Mouse (Mus musculus): ENCODE measurements around the gene Ifitm5. TPM values are rescaled to one million over a fixed set of nuclear protein-coding genes. Genes with fewer than 3 reads are reported as not detected.

The Ifitm5 gene
- total and polyA plus RNA-seq, 2 experiments from 2014 or later = 0.28 to 0.86 TPM

DNA sequence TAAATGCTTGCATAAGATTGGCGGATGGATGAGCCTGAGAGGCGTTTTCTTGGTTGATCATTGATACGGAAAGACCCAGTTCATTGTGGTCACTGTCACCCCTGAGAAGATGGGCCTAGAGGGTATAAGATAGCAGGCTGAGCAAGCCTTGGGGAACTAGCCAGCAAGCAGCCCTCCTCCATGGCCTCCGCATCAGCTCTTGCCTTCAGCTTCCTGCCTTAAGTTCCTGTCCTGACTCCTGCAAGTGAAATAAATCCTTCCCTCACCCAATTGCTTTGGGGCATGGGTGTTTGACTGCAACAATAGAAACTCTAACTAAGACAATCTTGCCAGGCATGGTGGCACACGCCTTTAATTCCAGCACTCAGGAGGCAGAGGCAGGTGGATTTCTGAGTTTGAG lies 9.9 kb upstream of the Ifitm5 start:
- Histone ChIP-seq H3K4me2 (ENCODE audit: low read depth) (no peak overlapping the region), H3K4me1 (ENCODE audit: insufficient read depth) (no peaks in the 10 kb centered on the region), H3K4me3 (ENCODE audit: low read depth, low read length) (no peak overlapping the region), H3K27me3 (ENCODE audit: insufficient read depth, low read length) (no peaks in the 10 kb centered on the region), H3K36me3 (ENCODE audit: insufficient read depth) (no peaks in the 10 kb centered on the region), H3K9me3 (ENCODE audit: low read length) (no peaks in the 10 kb centered on the region), H3K9ac (no peak overlapping the region), H3K27ac (ENCODE audit: low read depth, low read length) (no peak overlapping the region)
- no peak for ATAC-seq
- 40% methylated on average over 5 of the region's 5 CpGs for WGBS
- no peak for DNase-seq
- TF ChIP-seq CTCF (IDR thresholded peaks at IDR 0.05; ENCODE audit: low read depth) = no peak

GRCm38 (mm10) chr7:140959181-140959901 lies 9.2 kb upstream of the Ifitm5 start:
- peak; percentile 31 for TF ChIP-seq CTCF (IDR thresholded peaks at IDR 0.05; ENCODE audit: low read depth)
- no peaks in the 10 kb centered on the region for H3K36me3 ChIP-seq (ENCODE audit: insufficient read depth)
- DNase-seq (peak; percentile 33), ATAC-seq (no peak; the same call in 1 of the 2 replicates)
- H3K27me3 ChIP-seq (ENCODE audit: insufficient read depth, low read length) = no peaks in the 10 kb centered on the region
- H3K9me3 ChIP-seq (ENCODE audit: low read length) = no peaks in the 10 kb centered on the region
- no peak overlapping the region for H3K9ac ChIP-seq
- WGBS = 2% methylated on average over 9 of the region's 9 CpGs
- H3K4me1 ChIP-seq (ENCODE audit: insufficient read depth) = no peaks in the 10 kb centered on the region
- H3K4me3 ChIP-seq (ENCODE audit: low read depth, low read length) = no peak overlapping the region
- no peak overlapping the region for H3K27ac ChIP-seq (ENCODE audit: low read depth, low read length)
- no peak overlapping the region for H3K4me2 ChIP-seq (ENCODE audit: low read depth)

DNA sequence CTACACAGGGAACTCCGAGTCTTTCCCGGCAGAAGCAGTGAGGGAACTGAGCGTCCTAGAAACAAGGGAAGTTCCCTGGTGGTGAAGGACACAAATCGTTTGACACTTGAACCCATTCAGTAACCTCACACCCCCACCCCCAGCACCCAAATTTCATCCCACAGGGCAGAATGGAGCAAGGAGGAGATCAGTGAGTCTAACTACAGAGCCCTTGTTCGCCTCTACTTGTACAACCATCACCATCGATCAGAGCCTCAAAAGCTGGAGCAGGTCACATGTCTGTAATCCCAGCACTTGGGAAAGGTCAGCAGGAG lies 6.4 kb upstream of the Ifitm5 start:
- DNase-seq (no peak), ATAC-seq (no peak)
- Histone ChIP-seq H3K27me3 (ENCODE audit: insufficient read depth, low read length) (no peaks in the 10 kb centered on the region), H3K4me2 (ENCODE audit: low read depth) (no peak overlapping the region), H3K36me3 (ENCODE audit: insufficient read depth) (no peaks in the 10 kb centered on the region), H3K27ac (ENCODE audit: low read depth, low read length) (no peak overlapping the region), H3K9ac (no peak overlapping the region), H3K4me3 (ENCODE audit: low read depth, low read length) (no peak overlapping the region), H3K4me1 (ENCODE audit: insufficient read depth) (no peaks in the 10 kb centered on the region), H3K9me3 (ENCODE audit: low read length) (no peaks in the 10 kb centered on the region)
- WGBS = 67% methylated on average over 6 of the region's 6 CpGs
- no peak for TF ChIP-seq CTCF (IDR thresholded peaks at IDR 0.05; ENCODE audit: low read depth)

- peak; percentile 79 for ATAC-seq
- Histone ChIP-seq H3K27me3 (ENCODE audit: insufficient read depth, low read length) (no peaks in the 10 kb centered on the region), H3K9ac (peak within 1 kb of the TSS; percentile 22; the same call in 1 of the 2 replicates), H3K4me1 (ENCODE audit: insufficient read depth) (no peaks in the 10 kb centered on the region), H3K9me3 (ENCODE audit: low read length) (no peaks in the 10 kb centered on the region), H3K27ac (ENCODE audit: low read depth, low read length) (no peak within 1 kb of the TSS; the same call in 1 of the 2 replicates), H3K4me3 (ENCODE audit: low read depth, low read length) (peak within 1 kb of the TSS; percentile 29), H3K4me2 (ENCODE audit: low read depth) (peak within 1 kb of the TSS; percentile 47), H3K36me3 (ENCODE audit: insufficient read depth) (no peaks in the 10 kb centered on the region)
- WGBS = 25% methylated on average over 11 of the region's 11 CpGs
- no peak for TF ChIP-seq CTCF (IDR thresholded peaks at IDR 0.05; ENCODE audit: low read depth)
- peak; percentile 51 for DNase-seq
These were observed 5.9 kb upstream of the Ifitm5 start, which contains the start of the genes Gm45717 and Ifitm2 for GRCm38 (mm10) chr7:140955758-140956555. Gene Gm45717 (minus strand): TSS chr7:140955937. Gene Ifitm2 (minus strand): TSS chr7:140955987.

GRCm38 (mm10) chr7:140955342-140955741 lies 5.3 kb upstream of the Ifitm5 start:
- H3K4me2 ChIP-seq (ENCODE audit: low read depth) = peak overlapping the region; percentile 47
- H3K4me1 ChIP-seq (ENCODE audit: insufficient read depth) = no peaks in the 10 kb centered on the region
- no peak for TF ChIP-seq CTCF (IDR thresholded peaks at IDR 0.05; ENCODE audit: low read depth)
- H3K36me3 ChIP-seq (ENCODE audit: insufficient read depth) = no peaks in the 10 kb centered on the region
- H3K9ac ChIP-seq = peak overlapping the region; percentile 22; the same call in 1 of the 2 replicates
- H3K9me3 ChIP-seq (ENCODE audit: low read length) = no peaks in the 10 kb centered on the region
- H3K4me3 ChIP-seq (ENCODE audit: low read depth, low read length) = peak overlapping the region; percentile 29
- H3K27ac ChIP-seq (ENCODE audit: low read depth, low read length) = no peak overlapping the region; the same call in 1 of the 2 replicates
- 18% methylated on average over 14 of the region's 17 CpGs for WGBS
- H3K27me3 ChIP-seq (ENCODE audit: insufficient read depth, low read length) = no peaks in the 10 kb centered on the region
- DNase-seq (peak; percentile 56), ATAC-seq (peak; percentile 55; the same call in 1 of the 2 replicates)

- DNase-seq = no peak
- no peak overlapping the region for H3K27ac ChIP-seq (ENCODE audit: low read depth, low read length)
- H3K4me2 ChIP-seq (ENCODE audit: low read depth) = peak overlapping the region; percentile 47
- WGBS = 15% methylated on average over 9 of the region's 9 CpGs
- no peak for ATAC-seq
- peak overlapping the region; percentile 29; the same call in 1 of the 2 replicates for H3K4me3 ChIP-seq (ENCODE audit: low read depth, low read length)
- H3K4me1 ChIP-seq (ENCODE audit: insufficient read depth) = no peaks in the 10 kb centered on the region
- TF ChIP-seq CTCF (IDR thresholded peaks at IDR 0.05; ENCODE audit: low read depth) = no peak
- H3K27me3 ChIP-seq (ENCODE audit: insufficient read depth, low read length) = no peaks in the 10 kb centered on the region
- no peaks in the 10 kb centered on the region for H3K9me3 ChIP-seq (ENCODE audit: low read length)
- no peak overlapping the region for H3K9ac ChIP-seq
- no peaks in the 10 kb centered on the region for H3K36me3 ChIP-seq (ENCODE audit: insufficient read depth)
These were observed 4.6 kb upstream of the Ifitm5 start for GRCm38 (mm10) chr7:140954733-140955071.
